Mouse (Mus musculus) kidney, postnatal 10 days (tissue): ENCODE measurements around the gene Narfl.
"Not testable (repeated sequence)": the region's sequence is repeated elsewhere in the genome, so short reads cannot be mapped to it uniquely, and the experiment has no call there.

Source experiments
- DNase-seq: peaks from one replicate; pipeline ENCODE4 v3.0.0; 2021; ENCODE audit warnings: mixed read lengths

The Narfl gene

DNA sequence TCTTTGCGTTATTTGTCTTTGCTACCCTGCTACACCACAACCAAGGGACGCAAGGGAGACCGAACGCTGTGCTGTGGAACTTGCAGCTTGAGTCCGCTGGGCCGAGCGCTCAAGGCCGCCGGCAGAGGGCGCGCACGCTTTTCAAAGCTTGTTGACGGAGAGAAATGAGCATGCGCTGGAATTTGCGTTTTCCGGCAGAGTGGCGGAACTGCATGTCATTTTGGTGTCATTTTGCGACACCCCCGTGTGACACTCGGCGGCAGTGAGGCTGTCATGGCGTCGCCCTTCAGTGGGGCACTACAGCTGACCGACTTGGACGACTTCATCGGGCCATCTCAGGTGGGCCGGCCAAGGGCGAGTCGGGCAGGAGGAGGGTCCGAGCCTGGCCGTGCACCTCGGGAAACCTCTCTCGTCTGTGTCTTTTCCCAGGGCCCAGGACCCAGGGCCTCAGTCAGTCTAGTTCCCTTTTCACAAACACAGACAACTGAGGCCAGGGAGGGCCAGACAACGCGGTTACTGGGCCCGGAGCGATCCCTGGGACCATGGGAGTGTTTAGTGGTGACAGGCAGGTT lies at the start of gene Narfl:
Narfl (plus strand) TSS at position 228 of the 572 bp plus-strand sequence.
- peak; percentile 99 for DNase-seq

DNA sequence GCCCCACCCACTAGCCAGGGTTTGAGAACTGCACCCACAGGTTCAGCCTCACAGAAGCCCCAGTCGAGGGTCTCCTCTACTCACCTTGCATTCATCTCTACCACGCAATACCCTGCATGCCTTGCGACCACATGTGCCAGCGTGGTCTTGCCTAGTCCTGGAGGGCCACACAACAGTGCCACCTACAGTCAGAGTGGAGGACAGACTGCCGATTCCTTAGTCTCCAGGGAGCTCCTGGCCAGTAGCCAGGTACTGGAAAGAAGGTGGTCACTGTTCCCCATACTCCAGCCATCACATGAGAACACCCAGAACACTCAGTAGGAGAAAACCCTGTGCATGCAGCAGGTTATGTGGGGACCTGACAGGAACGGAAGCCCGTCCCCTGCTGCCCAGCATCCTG lies 49.7 kb upstream of the Narfl start:
- no peak for DNase-seq

DNA sequence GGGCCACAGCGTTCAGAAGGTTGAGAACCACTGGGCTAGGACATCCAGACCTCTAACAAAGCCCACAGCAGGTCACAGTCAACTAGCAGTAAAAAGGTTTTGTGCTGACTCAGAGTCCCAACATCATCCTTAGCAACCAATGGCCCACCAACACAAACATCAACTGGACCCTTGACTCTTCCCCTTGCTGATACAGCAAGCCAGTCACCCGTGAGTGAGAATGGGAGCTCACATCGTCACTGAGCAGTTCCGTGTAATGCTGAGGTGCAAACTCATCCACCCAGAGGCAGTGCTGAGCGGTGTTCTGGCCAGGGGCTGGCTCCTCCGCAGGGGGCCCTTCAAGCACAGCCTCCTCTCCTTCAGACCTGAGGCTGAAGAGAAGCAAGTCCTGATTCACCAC lies 48.3 kb upstream of the Narfl start:
- DNase-seq, result peak; percentile 34

DNA sequence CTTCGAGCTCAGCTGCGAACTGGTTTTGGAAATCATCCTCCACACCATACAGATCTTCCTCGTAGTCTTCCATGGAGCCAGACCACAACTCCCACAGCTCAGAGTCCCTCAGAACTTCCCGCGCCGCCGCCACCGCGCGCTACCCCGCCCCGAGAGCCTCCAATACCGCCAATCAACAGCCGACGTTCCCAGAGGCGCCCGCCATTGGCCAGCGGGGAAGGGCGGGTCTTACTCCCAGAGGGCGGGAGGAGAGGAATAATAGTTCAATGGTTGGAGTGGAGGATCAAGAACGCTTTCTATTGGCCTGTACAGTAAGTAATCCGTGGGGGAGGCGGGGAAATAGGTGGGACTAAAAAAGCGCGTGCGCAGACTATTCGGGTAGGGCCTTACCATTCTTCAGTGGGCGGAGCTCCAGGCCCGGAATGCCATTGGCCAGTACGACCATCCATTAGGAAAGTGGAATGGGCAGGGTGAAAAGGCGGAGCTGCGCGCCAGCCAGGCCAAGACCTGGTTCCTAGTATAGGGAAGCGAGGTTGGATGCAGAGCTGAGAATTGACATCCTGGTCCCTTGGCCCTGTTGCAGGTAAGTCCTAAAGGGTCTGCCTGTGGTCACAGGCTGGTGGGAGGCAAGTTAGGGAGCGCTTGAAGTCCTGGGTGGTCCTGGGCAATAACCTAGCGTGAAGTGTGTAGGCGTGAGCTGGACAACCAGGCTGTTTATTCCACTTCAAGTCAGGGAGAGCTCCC lies 46.1 kb upstream of the Narfl start, which contains the start of the genes Chtf18 and Rpusd1:
Chtf18 (minus strand) TSS at position 155 of the 744 bp plus-strand sequence.
Rpusd1 (plus strand) TSS at position 406 of the 744 bp plus-strand sequence.
- peak; percentile 100 for DNase-seq

DNA sequence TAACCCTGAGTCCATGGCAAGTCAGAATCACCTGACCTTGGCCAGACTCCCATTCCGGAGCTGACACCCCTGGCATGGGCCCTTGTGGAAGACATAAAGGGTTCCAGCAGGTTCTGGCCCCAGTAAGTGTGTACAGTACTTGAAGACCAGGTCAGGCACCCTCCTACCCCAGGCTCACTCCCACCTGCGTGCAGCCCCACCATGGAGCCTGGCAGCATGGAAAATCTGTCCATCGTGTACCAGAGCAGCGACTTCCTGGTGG lies 45.6 kb upstream of the Narfl start:
- DNase-seq, result peak; percentile 58

DNA sequence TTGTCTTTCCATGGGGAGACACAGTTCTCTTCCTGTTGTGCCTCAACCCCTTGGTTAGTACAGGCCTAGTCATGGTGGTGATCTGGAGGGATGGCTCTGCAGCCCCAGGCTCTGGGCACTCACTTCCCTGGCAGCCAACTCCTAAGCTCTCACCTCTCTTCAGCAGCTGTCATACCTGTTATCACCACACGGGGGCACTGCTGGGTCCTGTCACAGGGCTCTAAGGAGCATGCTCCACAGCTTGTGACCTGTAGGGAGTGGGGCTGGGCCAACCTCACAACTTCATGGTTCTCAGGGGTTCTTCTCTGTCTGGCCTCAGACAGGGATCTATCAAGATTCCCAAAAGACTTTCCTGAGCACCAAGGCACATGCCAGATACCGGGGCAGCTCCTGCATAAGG lies 41.5 kb upstream of the Narfl start:
- peak; percentile 92 for DNase-seq

DNA sequence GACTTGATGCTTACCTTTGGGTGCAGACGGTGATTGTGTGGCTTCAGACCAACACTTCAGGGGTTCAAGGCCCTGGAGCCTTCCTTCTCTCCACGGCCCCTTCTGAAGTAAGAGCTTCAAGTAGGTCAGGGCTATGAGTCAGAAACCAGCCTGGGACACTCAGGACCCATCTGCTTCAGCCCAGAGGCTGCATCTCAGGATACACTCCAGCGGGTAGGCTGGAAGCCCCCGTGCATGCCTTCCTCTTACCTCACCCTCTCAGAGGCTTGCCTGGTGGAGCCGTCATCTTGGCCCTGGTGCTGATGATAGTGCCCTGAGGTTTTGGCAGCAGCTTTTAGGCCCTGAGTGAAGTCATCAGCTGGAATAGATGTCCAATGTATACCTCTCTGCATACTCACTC lies 38.3 kb upstream of the Narfl start:
- no peak for DNase-seq

DNA sequence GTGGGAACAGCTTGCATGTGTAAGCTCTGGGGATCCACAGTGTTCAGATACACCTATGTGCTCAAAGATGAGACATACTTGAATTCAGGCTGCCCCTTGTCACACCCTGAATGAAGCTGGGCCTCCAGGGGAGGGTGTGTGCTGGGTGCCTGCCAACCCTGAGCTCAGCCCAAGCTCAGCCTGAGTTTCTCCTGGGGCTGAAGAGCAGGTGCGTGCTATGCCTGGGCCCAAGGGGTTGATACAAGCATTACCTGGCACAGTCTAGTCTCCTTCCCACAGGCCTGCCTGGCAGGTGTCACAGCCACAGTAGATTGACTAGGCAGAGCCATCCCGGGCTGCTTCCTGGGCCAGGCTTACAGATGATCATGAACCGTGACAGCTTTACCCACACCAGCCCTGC lies 37.8 kb upstream of the Narfl start, which contains the start of gene Mslnl:
Mslnl (plus strand) TSS at position 298 of the 400 bp plus-strand sequence.
- DNase-seq, result no peak

DNA sequence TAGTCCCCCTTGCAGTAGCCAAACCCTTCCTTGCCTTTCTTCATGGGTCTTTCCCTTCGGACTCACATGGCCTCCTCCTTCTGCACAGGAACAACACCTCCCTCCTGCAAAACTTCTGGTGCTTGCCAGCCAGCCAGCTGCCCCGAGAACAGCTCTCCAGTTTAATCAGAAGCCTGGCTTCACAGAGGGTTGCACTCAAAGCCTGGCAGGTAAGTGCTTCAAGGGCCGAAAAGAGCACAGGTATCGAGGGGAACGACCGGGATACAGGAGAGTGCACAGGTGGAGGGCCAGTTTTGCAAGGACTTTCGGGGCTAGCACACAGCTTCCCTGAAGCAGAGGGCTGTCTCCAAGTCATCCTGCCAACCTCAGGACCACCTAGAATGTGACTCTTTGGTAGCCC lies 34.7 kb upstream of the Narfl start:
- no peak for DNase-seq

DNA sequence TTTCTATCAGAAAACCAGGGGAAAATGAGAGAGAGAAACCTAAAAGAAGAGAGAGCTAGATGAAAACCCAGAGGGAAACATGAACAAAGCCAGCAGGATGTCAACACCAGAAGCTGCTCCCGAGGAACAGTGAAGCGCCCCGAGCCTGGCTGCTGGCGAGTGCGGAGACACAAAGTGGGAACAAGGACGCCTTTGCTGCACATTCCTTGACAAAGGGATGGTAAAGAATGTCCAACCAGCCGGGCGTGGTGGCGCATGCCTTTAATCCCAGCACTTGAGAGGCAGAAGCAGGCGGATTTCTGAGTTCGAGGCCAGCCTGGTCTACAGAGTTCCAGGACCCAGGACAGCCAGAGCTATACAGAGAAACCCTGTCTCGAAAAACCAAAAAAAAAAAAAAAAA lies 32.1 kb upstream of the Narfl start:
- not testable (repeated sequence) for DNase-seq

DNA sequence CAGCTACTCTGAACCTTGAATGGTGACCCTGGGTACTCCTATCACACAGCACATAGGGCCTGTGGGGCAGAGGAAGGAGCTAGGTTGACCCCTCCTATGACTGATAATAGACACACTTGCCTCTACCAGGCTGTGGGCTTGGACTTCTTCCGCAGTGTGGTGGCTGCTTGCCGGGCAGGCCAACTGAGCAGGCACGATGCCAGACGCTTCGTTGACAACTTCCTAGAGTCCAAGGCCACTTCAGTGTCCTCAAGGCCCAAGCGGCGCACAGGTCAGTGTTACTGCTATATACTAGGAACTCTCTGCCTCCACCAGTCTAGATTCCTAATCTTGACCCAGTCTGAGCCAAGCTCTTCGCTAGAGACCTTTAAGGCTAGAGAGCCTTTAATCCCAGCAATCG lies 29.7 kb upstream of the Narfl start:
- DNase-seq, result no peak

DNA sequence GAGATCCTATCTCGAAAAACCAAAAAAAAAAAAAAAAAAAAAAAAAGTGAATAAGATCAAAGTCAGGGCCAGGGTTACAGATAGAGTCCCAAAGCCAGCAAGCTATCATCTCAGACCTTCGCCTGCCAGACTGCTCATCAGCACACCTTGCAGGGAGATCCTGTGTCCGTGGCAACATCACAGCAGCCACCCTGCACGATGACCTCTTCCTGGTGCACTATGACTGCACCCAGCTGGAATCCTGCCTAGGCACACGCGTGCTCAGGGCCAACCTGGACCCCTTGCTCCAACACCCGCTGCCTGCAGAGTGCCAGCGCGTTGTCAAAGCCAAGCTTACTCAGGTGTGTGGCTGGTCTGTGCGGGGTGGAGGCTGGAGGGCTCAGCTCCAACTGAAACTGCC lies 29.3 kb upstream of the Narfl start:
- DNase-seq, result no peak

DNA sequence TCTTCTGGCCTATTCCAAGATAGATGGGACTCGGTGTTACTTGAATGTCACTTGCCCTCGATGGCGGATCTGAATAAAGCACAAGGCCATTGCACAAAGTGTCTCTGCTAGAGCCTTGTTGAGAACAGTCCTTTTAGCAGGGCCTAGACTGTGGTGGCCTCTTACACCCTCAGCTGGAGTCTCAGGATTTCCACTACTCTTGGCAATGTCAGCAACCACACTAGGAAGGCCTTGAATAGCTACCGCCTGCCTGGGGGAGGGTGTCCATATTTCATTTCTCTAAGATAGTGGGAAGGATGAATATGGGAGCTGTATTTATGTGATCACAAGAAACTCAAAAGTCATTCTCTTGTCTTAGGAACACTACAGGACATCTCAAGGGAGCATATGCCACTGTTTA lies 25.3 kb upstream of the Narfl start:
- DNase-seq, result no peak

DNA sequence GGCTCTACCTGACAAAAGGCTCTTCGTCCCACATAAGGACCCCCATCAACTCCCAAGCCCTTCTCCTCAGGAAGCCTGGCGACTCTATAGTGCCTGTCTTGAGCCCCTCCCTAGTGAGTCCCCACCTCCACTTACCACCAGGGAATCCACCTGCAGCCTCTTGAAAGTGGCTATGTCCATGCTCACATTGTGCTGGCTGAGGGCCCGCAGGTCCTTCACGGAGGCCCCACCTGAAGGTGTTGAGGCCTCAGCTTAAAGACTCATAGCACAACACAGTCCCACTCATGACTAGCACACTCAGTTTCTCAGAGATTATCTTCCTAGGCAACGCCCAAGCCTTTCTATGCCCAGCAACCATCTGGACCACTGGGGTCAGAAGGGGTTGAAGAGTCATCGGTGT lies 24.3 kb upstream of the Narfl start:
- DNase-seq, result no peak

DNA sequence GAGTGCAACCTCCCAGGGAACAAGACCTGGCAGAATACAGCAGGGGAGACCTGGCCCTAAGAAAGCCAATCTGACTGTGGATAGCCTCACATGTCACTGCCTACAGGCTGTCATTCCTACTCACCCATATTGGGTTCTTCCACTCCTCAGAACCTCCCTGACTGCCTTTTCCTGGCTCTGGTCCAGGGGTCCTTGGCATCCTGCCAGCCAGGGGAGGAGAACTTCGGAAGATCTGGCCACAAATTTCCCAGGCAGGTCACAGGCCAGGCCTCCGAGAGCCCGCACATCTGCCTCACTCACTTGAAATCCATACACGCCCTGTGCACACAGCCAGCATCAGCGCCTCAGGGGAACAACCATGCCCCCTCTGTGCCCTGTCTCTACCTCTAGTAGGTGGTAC lies 22.1 kb upstream of the Narfl start:
- peak; percentile 79 for DNase-seq

DNA sequence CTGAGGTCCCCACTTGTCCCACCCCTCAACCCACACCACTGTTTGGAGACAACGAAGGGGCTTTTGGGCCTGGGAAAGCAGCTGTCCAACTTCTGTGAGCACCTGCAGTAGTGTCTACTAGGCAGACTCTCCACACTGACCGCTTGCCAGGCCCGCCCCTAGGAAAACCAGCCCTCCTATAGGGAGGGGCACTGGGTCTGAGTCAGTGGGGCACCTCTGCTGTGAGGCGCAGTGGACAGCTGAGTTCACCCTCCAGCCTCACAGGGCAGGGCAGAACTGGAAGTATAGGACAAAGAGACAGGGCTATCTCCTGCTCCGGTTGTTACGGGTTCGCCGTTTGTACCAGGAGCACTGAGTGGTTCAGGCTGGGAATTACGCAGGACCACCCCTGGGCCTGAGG lies 19.3 kb upstream of the Narfl start, which contains the start of gene Msln:
Msln (minus strand) TSS at position 138 of the 400 bp plus-strand sequence.
- no peak for DNase-seq

DNA sequence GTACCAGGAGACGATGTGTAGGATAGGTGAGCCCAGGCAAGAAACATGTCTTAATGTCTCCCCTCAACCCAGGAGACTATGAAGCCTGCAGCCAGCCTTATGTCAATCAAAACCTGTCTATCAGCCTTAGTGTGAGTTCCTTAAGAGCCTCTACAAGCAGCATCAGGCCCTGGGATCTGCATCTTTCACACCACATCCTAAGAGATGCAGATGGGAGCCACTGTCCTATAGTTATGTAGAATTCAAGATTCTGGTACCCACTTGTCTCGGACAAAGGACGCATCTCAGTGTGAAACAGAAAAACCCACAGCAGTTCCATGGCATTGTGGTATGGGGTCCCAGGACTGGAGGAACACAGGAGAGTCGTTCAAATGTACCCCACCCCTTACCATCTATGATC lies 18.5 kb upstream of the Narfl start:
- no peak for DNase-seq

DNA sequence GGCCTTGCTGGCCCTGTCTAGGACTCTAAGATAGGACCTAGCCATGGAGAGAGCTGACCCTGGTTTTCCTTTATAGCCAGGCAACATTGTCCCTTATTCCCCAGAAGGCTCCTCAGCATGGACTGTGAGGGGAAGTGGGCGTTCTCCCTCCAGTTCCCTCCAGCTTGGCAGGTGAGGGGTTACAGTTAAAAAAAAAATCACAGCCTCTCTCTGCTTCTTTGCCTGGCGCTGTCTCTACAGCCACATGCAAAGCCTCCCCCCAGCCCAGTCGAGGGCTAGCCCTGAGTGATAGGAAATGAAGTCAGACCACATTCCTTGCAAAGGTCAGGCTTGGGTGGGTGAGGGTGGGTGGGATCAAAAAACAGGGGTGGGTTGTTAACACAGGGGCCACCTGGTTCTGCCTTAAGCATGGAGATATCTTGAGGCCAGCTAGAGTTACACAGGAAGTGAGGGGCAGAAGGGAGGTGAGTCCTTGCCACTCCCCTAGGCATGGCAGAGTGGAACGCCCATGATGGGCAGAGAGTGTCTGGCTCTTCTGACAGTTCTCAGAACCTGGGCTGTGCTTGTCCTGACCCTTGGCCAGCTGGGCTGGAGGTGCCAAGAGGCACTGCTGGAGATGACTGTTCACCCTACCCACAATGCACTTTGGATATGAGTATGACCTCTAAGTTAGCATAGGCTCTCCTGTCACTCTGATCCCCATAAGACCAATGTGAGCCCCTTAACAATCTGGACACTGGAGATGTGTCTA lies 17.8 kb upstream of the Narfl start:
- DNase-seq, result no peak

DNA sequence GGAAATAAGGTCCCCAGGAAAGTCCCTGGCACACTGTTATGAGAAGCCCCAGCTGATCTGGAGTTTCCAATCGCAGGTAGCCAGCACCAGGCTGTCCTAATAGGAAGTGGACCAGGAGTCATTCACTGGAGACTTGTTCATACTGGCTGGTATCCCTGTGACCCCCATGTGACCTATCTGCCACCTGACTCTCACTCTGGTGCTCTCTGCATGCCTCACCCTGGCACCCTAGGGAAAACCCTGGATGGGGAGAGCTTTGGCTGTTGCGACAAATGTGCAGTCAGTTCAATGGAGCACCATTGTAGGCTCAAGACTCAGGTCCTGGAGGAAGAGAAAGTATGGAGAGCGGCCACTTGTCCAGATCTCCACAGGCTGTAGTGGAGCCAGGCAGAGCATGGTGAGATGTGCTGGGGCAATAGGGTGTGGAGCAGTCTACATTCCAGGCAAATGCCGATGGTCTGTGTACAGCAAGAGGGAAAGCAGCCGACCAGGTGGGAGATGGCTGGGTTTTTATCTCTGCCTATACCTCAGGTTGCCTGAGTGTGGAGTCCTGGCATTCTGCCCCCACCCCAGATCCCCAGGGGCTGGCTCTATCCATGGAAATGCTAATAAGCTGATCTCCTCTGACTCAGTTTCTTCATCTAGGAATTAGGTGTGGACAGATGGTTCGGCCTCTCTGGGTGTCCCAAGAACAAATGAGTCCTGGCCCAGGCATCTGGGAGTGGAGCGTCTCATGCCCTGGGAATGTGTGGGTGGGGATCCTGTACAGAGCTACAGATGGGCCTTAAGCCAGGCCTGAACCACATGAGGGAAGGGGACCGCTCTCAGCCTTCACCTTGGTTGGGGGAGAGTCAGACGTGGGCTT lies 17.0 kb upstream of the Narfl start:
- no peak for DNase-seq

DNA sequence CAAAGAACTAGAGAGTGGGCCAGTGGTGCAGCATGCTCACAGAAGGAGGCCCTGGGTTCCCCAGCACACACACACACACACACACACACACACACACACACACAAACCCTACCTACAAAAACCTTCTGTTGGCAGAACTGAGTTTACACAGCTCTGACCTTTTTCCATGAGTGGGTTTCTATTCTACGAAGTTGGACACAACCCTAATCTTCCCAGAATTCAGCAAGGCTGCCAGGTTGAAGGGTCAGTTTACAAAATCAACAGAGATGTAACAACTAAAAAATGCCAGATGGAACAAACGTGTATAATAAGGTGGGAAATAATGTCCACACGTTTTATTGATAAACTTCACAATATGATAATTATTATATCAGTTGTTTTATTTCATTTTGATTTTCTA lies 15.9 kb upstream of the Narfl start:
- DNase-seq, result no peak

DNA sequence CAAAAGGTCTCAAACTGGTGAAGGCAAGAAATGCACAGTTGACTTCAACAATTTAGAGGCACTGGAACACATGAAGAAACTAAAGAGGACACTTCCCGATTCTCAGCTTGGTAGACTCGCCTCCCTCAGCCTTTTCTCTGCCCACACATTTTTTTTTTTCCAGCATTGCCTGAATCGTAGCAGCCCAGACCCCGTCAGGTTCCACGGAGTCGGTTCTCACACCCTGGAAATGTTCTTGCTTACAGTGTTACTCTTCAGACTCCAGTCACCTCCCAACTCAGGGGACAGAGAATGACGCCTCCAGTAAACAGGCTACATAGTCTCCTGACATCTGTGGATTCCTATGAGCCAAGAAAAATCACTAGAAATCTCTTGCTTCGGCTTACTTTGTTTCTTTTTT lies 13.4 kb upstream of the Narfl start:
- DNase-seq, result no peak

DNA sequence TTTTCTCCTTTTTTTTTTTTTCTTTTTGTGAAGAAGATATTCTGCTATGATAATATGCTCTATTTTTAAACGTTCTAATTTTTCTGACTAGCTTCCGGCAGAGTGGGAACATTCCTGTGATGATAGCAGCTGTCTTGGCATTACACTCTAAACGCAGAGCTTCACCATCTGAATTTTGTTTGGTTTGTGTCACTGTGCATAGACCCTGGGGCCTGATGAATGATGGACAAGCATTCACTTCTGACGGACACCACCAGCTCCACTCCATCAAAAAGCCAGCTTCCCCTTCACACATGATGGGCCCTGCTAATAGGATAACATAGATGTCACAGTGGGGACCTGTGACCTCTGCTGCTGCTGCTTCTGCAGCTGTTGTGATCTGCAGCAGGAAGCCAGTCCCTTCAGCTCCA lies 12.0 kb upstream of the Narfl start:
- DNase-seq, result peak; percentile 57

DNA sequence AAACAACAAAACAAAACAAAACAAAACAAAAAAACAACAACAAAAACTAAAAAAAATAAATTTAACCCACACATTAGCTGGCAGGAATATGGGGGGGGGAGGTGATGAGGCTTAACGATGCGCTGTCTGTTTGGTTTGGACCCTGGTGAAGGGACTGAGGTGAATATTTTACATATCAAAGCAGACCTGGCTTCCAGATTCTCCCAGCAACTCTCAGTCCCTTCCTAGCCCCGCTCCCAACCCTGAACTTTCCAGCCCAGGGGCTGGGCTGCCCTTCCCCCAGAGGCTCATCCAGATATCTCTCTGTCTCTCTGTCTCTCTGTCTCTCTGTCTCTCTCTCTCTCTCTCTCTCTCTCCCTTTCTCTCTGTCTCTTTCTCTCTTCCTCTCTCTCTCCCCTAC lies 11.0 kb upstream of the Narfl start:
- DNase-seq, result no peak
